Mouse (Mus musculus) heart, postnatal 10 days (tissue): Measurements from ENCODE around the gene Olfr304. TPM values are rescaled to one million over a fixed set of nuclear protein-coding genes. Genes with fewer than 3 reads are reported as not detected.
"Not testable (repeated sequence)": the region's sequence is repeated elsewhere in the genome, so short reads cannot be mapped to it uniquely, and the experiment has no call there.

Experiments used
- DNase-seq, 2 experiments: peaks; one replicate each; pipeline ENCODE4 v3.0.0; 2021
- intact Hi-C: fragments of 180-260 bp; cut with DNase I; formaldehyde crosslinking; loops from one replicate; pipeline ENCODE4 v1.15.1; 2025
- total RNA-seq, 2 experiments: library from RNA; stranded (reverse); gene quantifications; 2 replicates each; pipeline ENCODE4 v1.2.3; 2021

Olfr304 gene
- not detected for total RNA-seq

- DNase-seq: no peak
- intact Hi-C loops: no loop called here
Measured at GRCm38 (mm10) chr7:86386558-86386957, at the start of gene Olfr304. Olfr304 (minus strand) TSS chr7:86386658.

GRCm38 (mm10) chr7:86403546-86403945, 17.1 kb upstream of the Olfr304 start, which contains the start of gene Olfr301:
Olfr301 (plus strand) TSS chr7:86403846.
- no peak for DNase-seq
- intact Hi-C loops: no loop called here

GRCm38 (mm10) chr7:86397689-86398088, 11.2 kb upstream of the Olfr304 start, which contains the start of gene Olfr303:
Olfr303 (minus strand) TSS chr7:86397789.
- intact Hi-C loops: no loop called here
- DNase-seq: no peak

DNA sequence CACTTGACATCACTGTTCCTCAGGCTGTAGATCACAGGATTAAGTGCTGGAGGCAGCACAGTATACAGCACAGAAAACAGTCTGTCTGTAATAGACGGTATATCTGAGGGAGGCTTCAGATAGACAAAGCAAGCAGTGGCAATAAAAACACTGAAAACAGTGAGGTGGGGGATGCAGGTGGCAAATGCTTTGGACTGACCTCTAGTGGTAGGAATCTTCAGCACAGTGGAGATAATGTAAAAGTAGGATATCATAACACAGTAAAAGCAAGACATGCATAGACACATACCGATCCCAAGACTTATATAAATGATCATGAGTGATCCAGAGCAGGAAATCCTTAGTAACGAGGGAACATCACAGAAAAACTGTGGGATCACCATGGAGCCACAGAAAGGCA, 689 bp downstream of the Olfr304 start:
- DNase-seq: no peak
- intact Hi-C loops: no loop called here

- DNase-seq: no peak
- intact Hi-C loops: no loop called here
Measured at GRCm38 (mm10) chr7:86366828-86367227, 19.6 kb downstream of the Olfr304 start, which contains the start of gene Olfr305. Olfr305 (minus strand) TSS chr7:86366928.

DNA sequence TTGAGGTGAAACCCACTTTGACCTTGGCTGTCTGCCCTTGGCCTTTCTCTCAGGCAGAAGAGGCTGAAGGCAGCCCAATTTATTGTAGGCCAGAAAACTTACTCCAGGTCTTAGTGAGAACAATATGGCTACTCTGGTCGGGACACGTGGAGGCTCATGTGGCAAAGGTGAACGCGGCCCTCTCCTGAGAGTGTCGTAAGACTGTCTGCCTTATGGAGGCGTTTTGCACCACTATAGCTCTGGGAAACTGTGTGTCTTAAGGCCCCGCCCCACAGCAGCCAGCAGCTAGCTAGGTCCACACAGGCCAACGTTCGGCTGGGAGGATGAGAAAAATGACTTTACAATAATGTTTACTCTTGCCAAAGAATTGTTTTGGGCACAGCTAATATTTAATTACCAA, 40.2 kb downstream of the Olfr304 start:
- intact Hi-C loops, DNase-seq: not testable (repeated sequence)

GRCm38 (mm10) chr7:86344253-86344652, 42.2 kb downstream of the Olfr304 start:
- no peak for DNase-seq
- intact Hi-C loops: no loop called here

- DNase-seq: no peak
- intact Hi-C loops: no loop called here
Measured at GRCm38 (mm10) chr7:86342881-86343565, 43.4 kb downstream of the Olfr304 start.

- DNase-seq: no peak
- intact Hi-C loops: no loop called here
Measured at GRCm38 (mm10) chr7:86337486-86337885, 49.0 kb downstream of the Olfr304 start, which contains the start of gene Olfr307. Olfr307 (minus strand) TSS chr7:86337586.

Other genes with a start within 250 kb of the Olfr304 start
- gene Vmn2r75, start 214.9 kb downstream of the Olfr304 start, total RNA-seq: not detected
- gene Vmn2r76, start 140.3 kb downstream of the Olfr304 start, total RNA-seq: not detected
- not detected for gene Olfr310, start 109.5 kb downstream of the Olfr304 start, total RNA-seq
- not detected for gene Olfr309, start 73.0 kb downstream of the Olfr304 start, total RNA-seq
- gene Olfr308, start 61.0 kb downstream of the Olfr304 start, total RNA-seq: not detected
- not detected for gene Olfr307, start 49.1 kb downstream of the Olfr304 start, total RNA-seq
- not detected for gene Olfr305, start 19.7 kb downstream of the Olfr304 start, total RNA-seq
- gene Olfr303, start 11.1 kb upstream of the Olfr304 start, total RNA-seq: not detected
- gene Olfr301, start 17.2 kb upstream of the Olfr304 start, total RNA-seq: not detected
- gene Olfr299, start 73.3 kb upstream of the Olfr304 start, total RNA-seq: not detected
- gene Olfr298, start 105.8 kb upstream of the Olfr304 start, total RNA-seq: not detected
- not detected for gene Olfr297, start 133.3 kb upstream of the Olfr304 start, total RNA-seq
- not detected for gene Olfr295, start 197.2 kb upstream of the Olfr304 start, total RNA-seq
- gene Olfr294, start 230.0 kb upstream of the Olfr304 start, total RNA-seq: not detected